Mouse (Mus musculus): ENCODE data around the gene Polr3gl. TPM values are rescaled to one million over a fixed set of nuclear protein-coding genes. Genes with fewer than 3 reads are reported as not detected.
A peak's percentile ranks its signal among the peaks of the same experiment; 100 is the strongest.

The Polr3gl gene
- total RNA-seq, 2 experiments from 2014 or later, result 20.7 to 21.2 TPM

GRCm38 (mm10) chr3:96576005-96576658, 17.8 kb downstream of the Polr3gl start:
- no peak for DNase-seq (ENCODE audit: low spot score in 2 of 2)
- intact Hi-C loops (cut with DNase I), result no loop called here

GRCm38 (mm10) chr3:96575272-96575984, 18.6 kb downstream of the Polr3gl start:
- intact Hi-C loops (cut with DNase I), result loop anchor here (2.0 kb wide), 1 partner anchor 19 kb away; the partner anchor contains the start of gene Txnip
- DNase-seq (ENCODE audit: low spot score in 2 of 2), result no peak

- intact Hi-C loops (cut with DNase I), result loop anchor here (2.0 kb wide), 1 partner anchor 17 kb away; the partner anchor contains the start of gene Txnip
Measured at GRCm38 (mm10) chr3:96573611-96574511, 20.1 kb downstream of the Polr3gl start.

GRCm38 (mm10) chr3:96571896-96572698, 21.9 kb downstream of the Polr3gl start:
- DNase-seq (ENCODE audit: low spot score in 2 of 2), result no peak
- intact Hi-C loops (cut with DNase I), result no loop called here

More at GRCm38 (mm10) chr3:96573611-96574511, 20.1 kb downstream of the Polr3gl start:
- no peak for DNase-seq (ENCODE audit: low spot score in 2 of 2)

GRCm38 (mm10) chr3:96571336-96571735, 22.6 kb downstream of the Polr3gl start:
- no peak for DNase-seq (ENCODE audit: low spot score in 2 of 2)
- intact Hi-C loops (cut with DNase I), result no loop called here

- intact Hi-C loops (cut with DNase I), result no loop called here
- no peak for DNase-seq (ENCODE audit: low spot score in 2 of 2)
Measured at GRCm38 (mm10) chr3:96570643-96571042, 23.3 kb downstream of the Polr3gl start.

GRCm38 (mm10) chr3:96569966-96570605, 23.9 kb downstream of the Polr3gl start:
- intact Hi-C loops (cut with DNase I), result no loop called here
- DNase-seq (ENCODE audit: low spot score in 2 of 2), result no peak

- DNase-seq (ENCODE audit: low spot score in 2 of 2), result no peak
- intact Hi-C loops (cut with DNase I), result no loop called here
Measured at GRCm38 (mm10) chr3:96569506-96569905, 24.5 kb downstream of the Polr3gl start.

- no peak for DNase-seq (ENCODE audit: low spot score in 2 of 2)
- intact Hi-C loops (cut with DNase I), result no loop called here
Measured at GRCm38 (mm10) chr3:96568605-96569004, 25.4 kb downstream of the Polr3gl start.

- intact Hi-C loops (cut with DNase I), result no loop called here
- DNase-seq (ENCODE audit: low spot score in 2 of 2), result no peak
Measured at GRCm38 (mm10) chr3:96566661-96567450, 27.1 kb downstream of the Polr3gl start.

- DNase-seq (ENCODE audit: low spot score in 2 of 2), result no peak
- intact Hi-C loops (cut with DNase I), result no loop called here
Measured at GRCm38 (mm10) chr3:96565105-96565504, 28.9 kb downstream of the Polr3gl start.

- peak in 1 of 2 experiments; percentile 39 for DNase-seq (ENCODE audit: low spot score in 2 of 2)
- intact Hi-C loops (cut with DNase I), result no loop called here
Measured at GRCm38 (mm10) chr3:96564633-96565032, 29.3 kb downstream of the Polr3gl start.

- intact Hi-C loops (cut with DNase I), result no loop called here
- DNase-seq (ENCODE audit: low spot score in 2 of 2), result no peak
Measured at GRCm38 (mm10) chr3:96563911-96564632, 29.9 kb downstream of the Polr3gl start.

- DNase-seq (ENCODE audit: low spot score in 2 of 2), result no peak
- intact Hi-C loops (cut with DNase I), result no loop called here
Measured at GRCm38 (mm10) chr3:96563267-96563666, 30.7 kb downstream of the Polr3gl start.

GRCm38 (mm10) chr3:96561946-96562681, 31.9 kb downstream of the Polr3gl start:
- no peak for DNase-seq (ENCODE audit: low spot score in 2 of 2)
- intact Hi-C loops (cut with DNase I), result no loop called here

GRCm38 (mm10) chr3:96560881-96561668, 32.9 kb downstream of the Polr3gl start:
- intact Hi-C loops (cut with DNase I), result no loop called here
- no peak for DNase-seq (ENCODE audit: low spot score in 2 of 2)

Data from left cerebral cortex, postnatal 25 days (tissue).